Mouse (Mus musculus) c-Kit-positive CD71-negative TER-119-negative erythroid progenitor cells, embryonic 14.5 days (primary cell): ENCODE data around the gene Nmur1.
A peak's percentile ranks its signal among the peaks of the same experiment; 100 is the strongest.
"Not testable (repeated sequence)": the region's sequence is repeated elsewhere in the genome, so short reads cannot be mapped to it uniquely, and the experiment has no call there.

Experiments used
- DNase-seq: peaks from one replicate; pipeline ENCODE4 v3.0.0-alpha.2; 2013; ENCODE audit warnings: low read depth

Gene Nmur1

DNA sequence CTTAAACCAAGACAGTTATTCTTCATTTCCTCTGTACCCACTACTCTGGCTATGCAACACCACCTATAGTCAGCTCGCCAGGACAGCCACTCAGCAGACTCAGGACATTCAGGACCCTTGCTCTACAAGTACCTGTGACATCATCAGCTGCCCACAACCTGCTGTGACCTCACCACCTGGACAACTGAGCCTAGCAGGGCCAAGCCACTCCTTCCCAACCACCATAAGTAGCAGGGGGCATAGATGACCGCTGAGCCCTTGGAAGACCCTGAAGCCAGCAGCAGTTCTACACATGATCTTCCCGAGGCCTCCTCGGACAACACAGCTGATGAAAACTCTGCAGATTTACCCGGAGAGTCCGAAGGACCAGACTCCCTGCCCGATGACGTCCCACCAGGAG lies at the start of gene Nmur1, which contains the start of gene Tex44:
Gene Nmur1 (minus strand): TSS at position 101 of the 400 bp plus-strand sequence.
Gene Tex44 (plus strand): TSS at position 202 of the 400 bp plus-strand sequence.
- no peak for DNase-seq

DNA sequence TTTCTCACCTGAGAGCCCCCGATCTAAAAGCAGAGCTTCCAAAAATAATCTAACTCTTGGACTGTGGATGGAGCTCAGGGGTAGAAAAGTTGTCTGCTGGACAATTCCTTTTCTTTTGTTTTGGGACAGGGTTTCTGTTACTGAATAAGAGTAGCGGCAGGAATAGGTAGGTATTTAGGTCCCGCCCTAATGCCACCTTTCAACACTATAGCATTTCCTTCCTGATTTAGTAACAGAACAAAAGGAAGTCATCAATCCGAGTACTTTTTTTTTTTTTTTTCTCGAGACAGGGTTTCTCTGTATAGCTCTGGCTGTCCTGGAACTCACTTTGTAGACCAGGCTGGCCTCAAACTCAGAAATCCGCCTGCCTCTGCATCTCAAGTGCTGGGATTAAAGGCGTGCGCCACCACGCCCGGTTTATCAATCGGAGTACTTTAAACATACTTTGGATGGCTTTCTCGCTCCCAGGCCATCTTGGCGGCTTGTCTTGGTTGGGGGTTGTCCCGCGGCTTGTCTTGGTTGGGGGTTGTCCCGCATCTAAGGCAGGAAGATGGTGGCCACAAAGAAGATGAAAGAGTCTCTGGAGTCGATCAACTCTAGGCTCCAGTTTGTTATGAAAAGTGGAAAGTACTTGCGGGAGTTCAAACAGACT lies 47.2 kb upstream of the Nmur1 start:
- no peak for DNase-seq

DNA sequence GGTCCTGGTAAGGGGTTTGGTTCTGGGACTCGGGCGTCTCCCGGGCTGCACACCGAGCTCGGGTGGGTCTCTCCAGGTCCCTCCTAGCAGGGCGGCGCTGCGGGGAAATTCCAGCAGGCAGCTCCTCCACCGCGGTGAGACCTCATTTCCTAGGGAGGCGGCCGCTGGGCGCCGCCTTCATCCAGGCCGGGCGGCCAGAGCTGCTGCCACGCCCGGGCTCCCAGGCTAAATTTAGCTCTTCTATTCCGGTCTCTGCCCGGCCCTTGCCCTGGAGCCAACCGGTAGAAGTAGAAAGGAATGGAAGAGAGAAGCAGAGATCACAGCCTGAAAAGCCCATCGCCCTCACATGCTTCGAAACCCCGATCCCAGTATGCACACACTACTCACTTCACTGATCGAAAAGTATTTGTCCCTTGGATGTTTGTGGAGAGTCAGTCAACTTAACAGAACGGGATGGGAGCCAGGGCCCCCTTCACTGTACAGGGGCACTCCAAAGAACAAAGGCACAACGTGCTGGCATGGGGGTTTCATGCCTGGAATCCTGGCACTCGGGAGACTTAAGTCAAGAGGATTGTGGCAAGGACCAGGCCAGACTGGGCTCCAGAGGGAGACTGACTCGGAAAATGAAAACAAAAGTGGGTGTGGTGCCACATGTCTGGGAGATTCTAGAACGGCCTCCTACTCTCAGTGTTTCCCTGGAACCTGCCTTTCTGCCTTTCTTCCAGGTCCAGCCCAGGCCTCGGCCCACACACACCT lies 46.3 kb upstream of the Nmur1 start:
- no peak for DNase-seq

DNA sequence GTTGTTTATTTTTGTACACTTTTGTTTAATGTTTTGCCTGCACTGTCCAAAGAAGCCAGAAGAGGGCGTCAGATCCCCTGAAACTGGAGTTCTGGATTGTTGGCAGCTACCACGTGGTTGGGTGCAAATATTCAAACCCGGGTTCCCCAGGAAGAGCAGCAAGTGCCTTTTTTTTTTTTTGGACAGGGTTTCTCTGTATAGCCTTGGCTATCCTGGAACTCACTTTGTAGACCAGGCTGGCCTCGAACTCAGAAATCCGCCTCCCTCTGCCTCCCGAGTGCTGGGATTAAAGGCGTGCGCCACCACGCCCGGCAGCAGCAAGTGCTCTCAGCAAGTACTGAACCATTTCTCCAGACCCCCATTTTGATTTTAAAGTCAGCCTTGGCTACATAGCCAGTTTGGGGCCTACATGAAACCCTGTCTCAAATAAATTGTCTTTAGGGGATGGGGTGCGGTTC lies 45.5 kb upstream of the Nmur1 start:
- not testable (repeated sequence) for DNase-seq

DNA sequence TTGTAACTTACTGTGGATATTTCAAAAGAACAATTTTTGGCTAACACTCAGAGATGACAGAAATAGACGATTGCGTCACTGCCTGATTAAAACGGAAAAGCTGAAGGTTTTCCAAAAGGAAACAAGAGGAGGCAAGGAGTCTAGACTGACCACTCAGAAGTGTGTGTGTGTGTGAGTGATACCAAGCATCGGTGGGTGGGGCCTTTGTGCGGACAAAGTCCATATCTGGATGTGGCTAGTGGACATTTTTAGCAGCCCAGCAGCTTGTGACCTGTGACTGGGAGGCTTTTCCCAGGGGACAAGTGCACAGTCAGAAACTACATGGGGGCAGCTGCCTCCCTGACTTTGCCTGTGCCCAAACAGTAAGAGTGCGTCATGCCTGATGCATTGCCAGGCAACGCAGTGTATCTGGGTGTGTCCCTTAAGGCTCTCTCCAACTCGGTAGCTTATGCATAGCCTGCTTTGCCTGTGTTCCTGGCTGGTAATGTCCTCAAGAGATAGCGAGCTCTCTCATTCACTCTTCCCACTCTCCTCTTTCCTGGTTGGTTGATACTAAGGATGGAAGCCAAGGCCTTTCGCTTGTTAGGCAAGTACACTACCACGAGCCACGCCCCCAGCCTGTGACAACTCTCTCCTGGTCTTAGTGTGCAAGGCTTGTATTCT lies 44.6 kb upstream of the Nmur1 start:
- DNase-seq, result no peak

GRCm38 (mm10) chr1:86469876-86470275 lies 43.8 kb upstream of the Nmur1 start:
- no peak for DNase-seq

- no peak for DNase-seq
Observed at GRCm38 (mm10) chr1:86467416-86467815, 41.4 kb upstream of the Nmur1 start.

- no peak for DNase-seq
Observed at GRCm38 (mm10) chr1:86464875-86465224, 38.8 kb upstream of the Nmur1 start.

- DNase-seq, result no peak
Observed at GRCm38 (mm10) chr1:86464223-86464874, 38.3 kb upstream of the Nmur1 start.

GRCm38 (mm10) chr1:86459371-86459770 lies 33.3 kb upstream of the Nmur1 start:
- no peak for DNase-seq

- DNase-seq, result no peak
Observed at GRCm38 (mm10) chr1:86456892-86457581, 31.0 kb upstream of the Nmur1 start.

- no peak for DNase-seq
Observed at GRCm38 (mm10) chr1:86452713-86453112, 26.7 kb upstream of the Nmur1 start.

DNA sequence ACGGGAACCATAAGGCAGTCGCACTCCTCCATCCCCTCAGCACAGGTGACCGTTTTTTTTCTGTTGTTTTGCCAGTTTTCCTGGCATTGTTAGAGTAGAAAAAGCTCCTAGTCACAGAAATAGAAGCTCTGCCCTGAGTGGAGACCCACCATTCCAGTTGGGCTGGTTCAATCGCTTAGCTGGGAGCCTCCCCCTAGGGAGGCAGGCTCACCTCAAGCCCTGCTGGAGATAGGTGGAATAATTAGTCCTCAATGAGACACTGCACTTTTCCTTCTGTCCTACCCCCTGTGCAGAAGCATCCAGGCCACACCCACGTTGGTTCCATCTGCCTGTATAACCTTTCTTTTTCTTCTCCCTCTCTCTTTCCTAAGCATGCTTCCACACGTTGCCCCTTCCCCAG lies 23.9 kb upstream of the Nmur1 start:
- no peak for DNase-seq

- no peak for DNase-seq
Observed at GRCm38 (mm10) chr1:86448272-86448671, 22.2 kb upstream of the Nmur1 start.

GRCm38 (mm10) chr1:86447596-86448171 lies 21.7 kb upstream of the Nmur1 start:
- no peak for DNase-seq

DNA sequence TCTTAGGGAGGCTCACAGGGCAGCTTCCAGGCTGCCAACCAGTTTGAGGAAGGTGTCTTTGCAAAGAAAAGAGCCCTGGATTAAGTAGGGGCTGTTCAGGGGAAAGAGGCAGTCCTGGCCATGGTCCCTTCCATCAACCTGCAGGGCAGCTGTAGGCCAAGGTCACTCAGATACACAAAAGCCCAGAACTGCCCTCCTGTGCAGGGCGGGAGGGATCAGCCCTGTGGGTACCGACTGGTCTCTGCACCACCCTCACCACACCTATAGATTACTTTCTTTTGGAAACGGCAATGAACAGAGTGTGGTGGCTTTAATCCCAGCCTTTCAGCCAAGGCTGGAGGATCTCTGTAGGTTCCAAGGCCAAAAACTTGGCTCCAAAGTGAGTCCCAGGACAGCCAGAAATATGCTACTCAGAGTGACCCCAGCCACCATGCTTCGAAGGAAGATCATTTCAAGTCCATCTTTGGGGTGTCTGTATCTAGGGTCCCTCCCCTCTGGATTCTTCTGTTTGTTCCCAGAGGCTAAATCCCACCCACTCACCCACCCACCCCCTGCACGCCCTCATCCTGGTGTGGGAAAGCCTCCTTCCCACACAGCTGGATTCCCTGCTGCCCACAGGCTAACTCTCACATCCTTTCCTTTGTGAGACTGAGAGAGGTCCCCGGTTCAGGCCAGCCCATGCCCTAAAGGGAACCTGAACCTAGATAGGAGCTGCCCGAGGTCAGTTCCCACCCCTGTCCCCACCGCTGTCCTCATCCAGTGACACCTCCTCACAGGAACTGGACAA lies 17.6 kb upstream of the Nmur1 start:
- no peak for DNase-seq

- DNase-seq, result no peak
Observed at GRCm38 (mm10) chr1:86442832-86443231, 16.8 kb upstream of the Nmur1 start.

DNA sequence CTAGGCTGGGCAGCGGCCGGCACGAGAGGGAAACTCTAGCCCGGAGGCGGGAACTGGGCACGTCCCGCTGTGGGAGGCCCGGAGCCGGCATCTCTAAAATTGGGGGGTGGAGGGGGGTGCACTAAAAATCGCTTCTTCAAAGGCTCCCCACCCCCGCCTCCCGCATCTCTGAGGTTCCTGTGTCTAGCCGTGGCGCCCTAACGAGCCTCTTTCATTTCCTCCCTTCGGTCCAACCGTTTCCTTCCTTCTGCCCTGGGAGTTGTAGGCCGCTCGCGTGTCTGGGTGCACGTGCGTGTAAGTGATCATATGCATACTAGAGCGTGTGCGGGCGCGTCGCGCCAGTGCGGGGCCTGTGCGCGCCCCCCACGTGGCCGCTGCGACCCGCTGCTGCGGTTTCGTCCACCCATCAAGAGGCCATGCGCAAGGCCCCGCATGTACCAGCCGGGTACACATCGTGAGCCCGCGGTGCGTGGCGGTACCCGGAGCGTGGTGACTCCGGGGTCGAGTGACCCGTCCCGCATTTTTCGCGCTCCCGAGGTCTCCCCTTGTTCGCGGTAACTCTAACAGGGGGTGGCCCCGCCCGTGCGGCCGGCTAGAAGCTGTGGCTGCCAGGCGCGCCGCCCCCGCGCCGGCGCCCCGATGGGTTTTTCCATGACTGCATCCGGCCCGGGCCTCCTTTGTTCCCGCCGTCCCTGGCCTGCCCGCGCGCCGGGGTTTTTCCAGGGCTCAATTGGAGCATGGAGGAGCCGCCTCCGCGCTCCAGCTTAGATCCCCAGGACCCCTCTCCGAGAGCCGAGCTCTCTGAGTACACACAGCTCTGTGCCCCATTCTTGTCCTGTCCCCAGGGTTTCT lies 16.2 kb upstream of the Nmur1 start:
- DNase-seq, result peak; percentile 65

DNA sequence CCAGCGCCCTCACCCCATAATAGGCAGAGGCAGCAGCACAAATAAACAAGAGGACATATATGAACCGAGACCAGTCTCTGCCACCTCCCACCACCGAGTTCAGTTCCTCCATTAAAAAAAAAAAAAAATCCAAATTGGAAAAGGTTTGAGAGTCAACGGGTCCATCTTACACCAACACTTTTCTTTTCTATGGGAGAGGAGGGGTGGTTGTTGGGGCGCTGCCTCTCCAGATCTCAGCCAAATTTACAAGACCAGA lies 15.6 kb upstream of the Nmur1 start:
- DNase-seq, result no peak
